ENCODE assay signal across 14 mouse cellular contexts in genomic region chr15:97838395-97838794, GRCm38 (mm10). TPM values are rescaled to one million over a fixed set of nuclear protein-coding genes. Genes with fewer than 3 reads are reported as not detected.
DNase-seq lines count a peak whose midpoint lies in the region; ATAC-seq and TF ChIP-seq lines count a peak whose summit lies in the region.
"Had no signal": no experiment of that assay in that cellular context is flagged by ENCODE, and none has a peak within 500 bp of the region (broad histone marks: within the 10 kb centered on the region; RNA-seq: fewer than 3 reads in every experiment).

No protein-coding gene starts in this region.

- WGBS in limb, embryonic 10.5 days = 85% methylated on average over 4 of the region's 4 CpGs

- no peak overlapping the region for H3K4me3 ChIP-seq in limb, embryonic 10.5 days
- H3K4me3 ChIP-seq: forebrain, embryonic 13.5 days; hindbrain, embryonic 15.5 days; neural tube, embryonic 12.5 days had no signal

- H3K9me3 ChIP-seq in limb, embryonic 10.5 days (replicated peaks) = no peaks in the 10 kb centered on the region
- H3K9me3 ChIP-seq: forebrain, embryonic 13.5 days; hindbrain, embryonic 15.5 days; neural tube, embryonic 12.5 days had no signal

- DNase-seq in gastrocnemius, postnatal 25 days = peak; percentile 62
- DNase-seq in gastrocnemius, adult 8-10 months (ENCODE audit: low spot score in 2 of 2) = no peak
- peak; percentile 33 to 42 for DNase-seq in lung, adult 18-20 months
- no peak for DNase-seq in lung, postnatal 25 days (ENCODE audit: low spot score)
- DNase-seq in Patski (ENCODE audit: low read depth, low spot score) (no peak), MN1 (ENCODE audit: low spot score) (no peak)
- no peak for DNase-seq in limb, embryonic 10.5 days (ENCODE audit: low spot score)
- no peak for DNase-seq in T-cell, adult 2 months (ENCODE audit: low spot score)
- DNase-seq: cerebellum, adult 11-12 months; layer of hippocampus, adult 9-11 months; right cerebral cortex, postnatal 4 days had no signal

- peak; percentile 42 for ATAC-seq in Patski
- ATAC-seq: forebrain, embryonic 13.5 days had no signal

- TF ChIP-seq CTCF in Patski (IDR thresholded peaks at IDR 0.05) = no peak

- H3K27me3 ChIP-seq in Patski = no peaks in the 10 kb centered on the region
- no peaks in the 10 kb centered on the region for H3K27me3 ChIP-seq in limb, embryonic 10.5 days (ENCODE audit: low read depth, poor library complexity, severe bottlenecking)
- H3K27me3 ChIP-seq: hindbrain, embryonic 15.5 days; neural tube, embryonic 12.5 days had no signal

- 0 out of 2 replicates have a peak overlapping the region, but pooled peaks have one; percentile 19 for H3K27ac ChIP-seq in limb, embryonic 10.5 days
- H3K27ac ChIP-seq: forebrain, embryonic 13.5 days; hindbrain, embryonic 15.5 days; neural tube, embryonic 12.5 days had no signal

- CTCF ChIA-PET in Patski (lab: Charles Lee) = interaction anchor here (0.9 to 11.7 kb wide), 5 partner anchors 9 to 125 kb away, joined by 4 to 119 read pairs (median 17); partner anchors contain the start of gene Tmem106c

- H3K36me3 ChIP-seq in limb, embryonic 10.5 days = no peaks in the 10 kb centered on the region
- H3K36me3 ChIP-seq: hindbrain, embryonic 15.5 days; neural tube, embryonic 12.5 days had no signal

- H3K4me1 ChIP-seq in limb, embryonic 10.5 days = peaks cover 54% of the 10 kb centered on the region

- in situ Hi-C loops in Patski (cut with MboI; ENCODE audit: low pct_unique_long_range_greater_than_20kb) = no loop called here

- POLR2A ChIA-PET in Patski (lab: Charles Lee) = interaction anchor here (0.5 to 4.2 kb wide), 5 partner anchors 9 to 59 kb away, joined by 4 to 48 read pairs (median 27); no protein-coding TSS in a partner anchor

RNA-seq across cellular contexts. Expression of gene Hdac7, which starts 5.9 kb away (rescaled TPM):
- 10 to 100 TPM; 11.9 to 15.0 TPM for total RNA-seq in gastrocnemius, postnatal 25 days (2021)
- 1 to 10 TPM; 5.8 to 9.6 (median 9.3) TPM for total RNA-seq in gastrocnemius, adult 8-10 months (2022)
- 210 TPM for polyA plus RNA-seq in Patski (2021)
- polyA plus RNA-seq in limb, embryonic 10.5 days (2016; fragmentation: Nextera tagmentation; extraction: Ambion mirVana) = 28.5 and 32.1 TPM in 2 replicates

Comparison
In these comparisons a context has a peak if more than half of its experiments do, and no peak if none do; other contexts are left out.
1. DNase-seq: peak in gastrocnemius, postnatal 25 days (single experiment) and lung, adult 18-20 months (2 of 2); none in gastrocnemius, adult 8-10 months (0 of 2), lung, postnatal 25 days (single experiment), Patski (single experiment), limb, embryonic 10.5 days (single experiment), T-cell, adult 2 months (single experiment) and MN1 (single experiment).